Mouse (Mus musculus) heart, adult 2 months (tissue): ENCODE results near the gene Guca2b.

ENCODE experiments used
- CTCF ChIP-seq: fragments of 200-600 bp; IDR thresholded peaks from 2 replicates; pipeline ENCODE4 v1.8.1; 2022; ENCODE audit warnings: antibody characterized with exemption, mild to moderate bottlenecking, moderate library complexity
- EP300 ChIP-seq: fragments of 200-500 bp; IDR thresholded peaks from 2 replicates; pipeline ENCODE4 v1.6.1; 2011; ENCODE audit warnings: low read depth, low read length, control low read depth; ENCODE audit not compliant: insufficient read depth
- POLR2A ChIP-seq: fragments of 200-500 bp; IDR thresholded peaks from 2 replicates; pipeline ENCODE4 v1.6.1; 2011; ENCODE audit warnings: mild to moderate bottlenecking, low read depth, low read length, control low read depth; ENCODE audit not compliant: insufficient read depth

DNA sequence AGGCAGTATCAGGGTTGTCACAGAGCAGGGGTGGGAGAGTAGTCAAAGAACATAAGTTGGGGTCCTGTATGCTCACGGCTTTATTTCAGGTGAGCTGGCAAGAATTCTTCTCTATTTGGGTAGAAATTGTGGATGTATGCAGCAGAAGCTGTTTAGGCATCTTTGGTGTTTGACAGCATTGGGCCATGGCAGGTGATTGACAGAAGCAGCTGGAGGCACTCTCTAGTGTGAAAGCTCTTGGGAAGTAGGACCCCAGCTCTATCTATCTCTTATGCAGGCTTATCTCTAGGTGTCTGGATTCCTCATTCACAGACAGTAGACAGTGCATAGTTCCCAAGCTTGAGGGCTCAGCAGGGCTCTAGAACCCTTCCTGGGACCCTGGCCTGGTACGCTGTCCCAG, 27.0 kb upstream of the Guca2b start:
- TF ChIP-seq POLR2A (no peak), CTCF (no peak), EP300 (no peak)
